Mouse (Mus musculus) c-Kit-negative CD71-positive TER-119-positive erythroid progenitor cells, embryonic 14.5 days (primary cell): ENCODE measurements around the gene Runx2.

ENCODE experiments used
- DNase-seq: peaks from one replicate; pipeline ENCODE4 v3.0.0-alpha.2; 2013; ENCODE audit warnings: low read depth, low spot score

Gene Runx2

DNA sequence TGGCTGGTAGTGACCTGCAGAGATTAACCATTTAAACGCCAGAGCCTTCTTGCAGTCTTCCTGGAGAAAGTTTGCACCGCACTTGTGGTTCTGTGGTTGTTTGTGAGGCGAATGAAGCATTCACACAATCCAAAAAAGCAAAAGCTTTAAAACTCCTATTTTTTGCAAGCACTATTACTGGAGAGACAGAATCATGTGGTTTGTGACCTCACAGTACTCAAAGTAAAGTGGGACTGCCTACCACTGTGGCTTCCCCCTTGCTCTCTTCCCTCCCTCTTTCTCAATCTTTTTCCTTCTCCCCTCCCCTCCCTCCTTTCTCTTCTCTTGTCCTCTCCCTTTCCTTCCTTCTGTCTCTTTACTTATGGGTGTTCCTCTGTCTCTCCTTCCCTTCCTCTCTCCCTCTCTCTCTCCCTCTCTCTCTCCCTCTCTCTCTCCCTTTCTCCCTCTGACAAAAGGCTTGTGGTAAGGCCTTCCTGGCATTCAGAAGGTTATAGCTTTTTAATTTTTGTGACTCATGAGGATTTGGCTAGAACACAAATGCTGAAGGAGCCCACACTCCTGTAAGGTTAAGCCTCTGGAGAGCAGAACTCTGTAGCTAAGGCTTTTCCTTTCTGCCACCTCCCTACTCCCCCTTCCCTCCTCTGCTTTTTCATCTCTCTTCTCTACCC, at the start of gene Runx2:
Gene Runx2 (minus strand): TSS at position 290 of the 668 bp plus-strand sequence.
- DNase-seq: no peak

DNA sequence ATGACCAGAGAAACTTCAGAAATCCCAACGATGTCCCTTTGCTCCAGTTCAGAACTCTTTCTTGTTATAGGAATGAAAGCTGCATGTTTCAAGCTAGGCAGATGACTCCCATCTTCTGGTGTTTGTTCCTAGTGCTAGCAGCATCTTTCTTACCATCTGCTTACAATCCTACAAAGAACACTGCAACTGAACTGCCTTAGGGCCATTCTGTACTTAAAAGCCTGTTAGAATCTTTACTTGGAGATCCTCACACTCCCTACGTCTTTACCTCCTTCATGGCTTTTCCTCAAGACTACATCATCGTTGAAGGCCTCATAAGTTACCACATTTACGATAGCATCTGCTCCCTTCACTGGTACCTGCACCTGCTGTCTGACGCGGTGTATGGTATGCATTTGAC, 48.6 kb upstream of the Runx2 start:
- DNase-seq: no peak

DNA sequence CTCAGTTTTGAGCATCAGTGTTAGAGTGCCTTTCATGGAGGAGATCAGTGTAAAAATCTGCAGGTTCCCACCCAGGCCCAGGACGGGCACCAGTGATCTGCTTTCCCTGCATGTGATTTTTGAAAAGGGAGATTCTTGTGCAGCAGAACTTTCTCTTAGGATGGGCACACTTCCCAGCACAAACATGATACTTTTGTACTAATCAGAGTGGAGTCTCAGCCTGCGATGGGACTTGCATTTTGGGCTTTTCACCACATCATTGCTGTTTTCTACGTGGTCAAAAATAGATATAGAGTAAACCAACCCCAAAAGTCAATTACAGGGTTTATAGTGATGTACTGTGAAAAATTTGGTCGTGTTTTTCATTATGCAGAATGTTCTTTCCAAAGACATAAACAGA, 27.6 kb upstream of the Runx2 start:
- no peak for DNase-seq

DNA sequence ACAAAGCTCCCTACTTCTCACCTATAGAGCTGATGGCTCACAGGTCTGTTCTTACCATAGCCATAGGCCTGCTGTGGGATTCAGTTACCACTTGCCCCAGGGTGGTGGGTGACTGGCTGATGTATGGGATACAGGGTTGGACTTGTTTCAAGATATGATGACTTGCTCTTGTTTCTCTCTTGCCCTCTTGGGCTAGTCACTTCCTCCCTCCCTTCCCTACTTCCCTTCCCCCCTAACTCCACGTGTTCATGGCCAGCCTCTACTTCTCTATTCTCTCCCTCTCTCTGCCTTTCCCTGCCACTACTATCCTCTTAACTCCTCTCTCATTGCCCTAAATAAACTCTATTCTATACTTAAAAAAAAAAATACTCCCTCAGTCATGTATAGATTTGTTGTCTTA, 16.6 kb upstream of the Runx2 start:
- no peak for DNase-seq

DNA sequence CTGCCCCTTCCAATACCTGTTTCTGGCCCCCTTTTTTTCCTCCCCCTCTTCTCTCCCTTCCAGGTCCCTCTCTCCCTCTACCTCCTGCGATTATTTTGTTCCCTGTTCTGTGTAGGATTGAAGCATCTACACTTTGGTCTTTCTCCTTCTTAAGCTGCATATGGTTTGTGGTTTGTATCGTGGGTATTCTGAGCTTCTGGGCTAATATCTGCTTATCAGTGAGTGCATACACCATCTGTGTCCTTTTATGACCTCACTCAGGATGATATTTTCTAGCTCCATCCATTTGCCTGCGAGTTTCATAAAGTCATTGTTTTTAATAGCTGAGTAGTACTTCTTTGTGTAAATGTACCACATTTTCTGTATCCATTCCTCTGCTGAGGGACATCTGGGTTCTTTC, 15.0 kb upstream of the Runx2 start:
- DNase-seq: peak; percentile 29

DNA sequence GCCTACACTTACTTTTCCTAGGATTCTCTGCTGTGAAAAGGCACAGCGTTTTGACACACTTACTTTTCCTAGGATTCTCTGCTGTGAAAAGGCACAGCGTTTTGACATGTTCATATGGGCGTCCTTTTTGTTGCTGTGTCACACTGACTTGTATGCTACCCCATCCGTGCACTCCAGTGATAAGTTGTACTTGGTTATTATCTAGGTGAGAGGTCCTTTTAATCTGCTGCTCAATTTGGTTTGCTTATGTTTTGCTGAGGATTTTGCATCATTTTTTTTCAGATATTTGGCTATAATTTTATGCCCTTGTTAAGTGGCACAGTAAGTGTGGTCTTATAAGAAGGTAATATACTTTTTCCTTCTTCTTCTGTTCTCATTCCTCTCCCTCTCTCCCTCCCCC, 13.4 kb upstream of the Runx2 start:
- peak; percentile 64 for DNase-seq

DNA sequence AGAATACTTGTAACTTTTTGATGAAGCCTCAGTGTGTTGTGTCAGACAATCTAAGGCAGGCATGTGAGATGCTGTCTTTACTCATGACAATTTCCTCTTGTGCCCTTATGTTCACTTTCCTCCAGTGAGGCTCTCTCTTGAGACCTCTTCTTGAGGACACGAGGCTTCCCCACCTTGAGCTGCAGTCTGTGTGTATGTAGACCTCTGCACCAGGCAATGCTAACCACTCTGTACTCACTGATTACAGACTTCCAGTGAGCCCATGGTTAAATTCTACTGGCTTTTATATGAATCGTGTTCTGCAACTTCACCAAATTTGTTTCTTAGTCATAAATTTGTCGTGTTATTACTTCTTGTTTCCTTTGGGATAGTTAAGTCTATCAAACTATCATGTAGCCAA, 12.5 kb upstream of the Runx2 start:
- peak; percentile 42 for DNase-seq

DNA sequence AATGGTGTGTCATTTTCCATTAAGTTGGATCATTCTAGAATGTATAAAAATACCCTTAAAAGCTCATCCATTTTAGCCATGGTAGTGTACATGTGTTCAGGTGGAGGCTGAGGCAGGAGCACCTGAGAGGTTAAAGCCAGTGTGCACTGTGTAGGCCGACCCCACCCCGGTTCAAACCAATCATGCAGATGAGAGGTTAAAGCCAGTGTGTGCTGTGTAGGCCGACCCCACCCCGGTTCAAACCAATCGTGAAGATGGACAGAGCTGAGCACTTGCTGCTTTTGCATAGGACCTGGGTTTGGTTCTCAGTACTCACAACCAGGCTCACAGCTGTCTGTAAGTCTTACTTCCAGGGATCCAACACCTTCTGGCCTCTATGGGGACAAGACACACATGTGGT, 7.3 kb upstream of the Runx2 start:
- DNase-seq: no peak

DNA sequence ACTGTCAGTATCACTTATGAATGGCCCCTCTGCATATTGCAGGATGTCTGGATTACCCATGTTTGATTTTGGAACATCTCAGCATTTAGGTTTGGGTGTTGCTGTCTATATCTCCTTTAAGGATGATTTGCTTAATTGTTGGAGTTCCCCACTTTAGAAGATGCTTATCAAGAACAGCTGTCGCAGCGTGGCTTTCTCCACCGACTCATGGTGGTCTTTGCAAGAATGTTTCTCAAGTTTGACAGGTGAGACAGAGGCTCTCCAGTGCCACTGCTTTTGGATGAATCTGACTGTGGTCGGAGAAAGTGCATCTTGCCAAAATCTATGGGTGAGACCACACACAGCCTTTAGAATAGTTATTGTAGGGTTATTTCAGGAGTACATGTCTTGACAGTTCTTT, 5.2 kb upstream of the Runx2 start:
- no peak for DNase-seq

DNA sequence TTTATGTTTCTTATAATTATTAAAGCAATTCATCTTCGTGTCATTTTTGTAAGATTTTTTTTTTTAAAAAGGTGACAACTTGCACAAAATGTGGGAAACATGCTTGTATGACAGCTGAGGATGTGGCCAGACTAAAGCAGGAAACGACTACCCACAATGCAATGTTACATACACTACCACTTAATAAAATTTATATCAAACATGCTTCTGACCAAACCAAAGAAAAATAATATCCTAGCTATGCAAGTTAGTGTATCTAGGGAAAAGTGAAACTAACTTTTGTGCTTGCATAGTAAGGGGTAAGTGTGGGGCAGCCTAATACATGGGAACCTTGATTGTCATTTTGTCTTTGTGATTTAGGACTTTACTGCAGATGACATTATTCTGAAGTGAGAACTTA, 4.2 kb upstream of the Runx2 start:
- no peak for DNase-seq

DNA sequence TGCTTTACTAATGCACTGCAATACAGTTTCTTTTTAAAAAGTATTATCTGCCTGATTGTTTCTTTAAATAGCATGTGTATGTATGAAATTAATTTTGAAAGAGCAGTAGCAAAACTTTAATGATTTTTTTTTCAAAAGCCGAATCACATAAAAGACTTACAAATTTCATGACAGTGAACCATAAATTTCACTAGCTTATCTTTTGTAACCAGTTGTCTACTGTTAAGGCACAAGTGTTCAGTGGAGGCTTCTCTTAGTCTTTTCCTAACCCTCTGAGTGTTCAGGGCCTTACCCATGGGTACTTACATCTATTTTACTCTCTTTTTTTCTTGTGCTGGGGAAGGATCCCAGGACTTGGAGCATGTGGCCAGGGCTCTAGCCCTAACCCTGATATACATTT, 7.6 kb downstream of the Runx2 start:
- no peak for DNase-seq

DNA sequence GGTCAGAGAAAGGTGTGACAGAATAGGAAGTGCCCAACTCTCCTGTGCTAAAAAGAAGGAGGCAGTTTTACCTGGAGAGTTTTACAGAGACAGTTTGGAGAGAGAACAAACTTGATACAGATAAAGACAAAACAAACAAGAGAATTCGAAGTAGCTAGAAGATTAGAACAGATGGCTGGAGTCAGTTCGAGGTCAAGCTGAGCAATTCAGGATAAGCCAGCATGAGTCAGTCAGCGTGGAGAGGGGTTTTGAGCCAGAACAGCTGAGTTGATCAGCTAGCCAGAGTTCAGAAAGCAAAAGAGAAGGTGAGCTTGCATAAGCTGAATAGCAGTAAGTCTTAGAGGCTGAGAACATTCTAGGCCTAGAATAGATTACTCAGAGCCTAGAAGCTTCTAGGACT, 17.3 kb downstream of the Runx2 start:
- no peak for DNase-seq

DNA sequence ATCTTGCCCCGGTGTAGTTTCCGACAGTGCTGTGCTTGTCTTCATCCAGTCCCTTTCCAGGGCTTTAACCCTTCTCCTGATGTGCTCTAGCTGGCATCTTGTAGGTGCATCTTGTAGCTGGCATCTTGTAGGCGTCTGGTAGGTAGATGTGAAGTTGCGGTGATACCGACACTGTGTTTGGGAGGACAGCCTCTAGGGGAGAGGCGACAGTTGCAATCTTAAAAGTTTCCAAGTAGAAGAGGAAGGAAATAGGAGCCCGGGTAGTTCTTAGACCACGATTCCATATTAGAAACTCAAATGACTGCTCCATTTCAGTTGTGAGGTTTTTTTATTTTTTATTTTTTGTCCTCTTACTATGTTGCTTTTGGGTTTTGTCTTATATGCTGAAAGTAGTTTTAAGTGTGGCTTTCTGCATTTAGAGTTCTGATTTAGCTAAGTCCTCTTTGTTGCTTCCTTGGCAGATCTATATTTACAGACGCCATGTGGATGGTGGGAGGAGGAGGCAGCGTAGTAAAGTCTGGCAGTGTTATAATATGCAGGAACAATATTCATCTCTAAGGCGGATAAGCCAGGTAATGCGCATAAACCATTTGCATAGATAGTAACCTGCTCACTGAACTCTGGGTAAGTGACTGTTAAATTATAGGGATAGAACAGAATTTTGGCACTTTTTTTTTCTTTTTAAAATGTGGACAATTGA, 22.2 kb downstream of the Runx2 start:
- DNase-seq: no peak

DNA sequence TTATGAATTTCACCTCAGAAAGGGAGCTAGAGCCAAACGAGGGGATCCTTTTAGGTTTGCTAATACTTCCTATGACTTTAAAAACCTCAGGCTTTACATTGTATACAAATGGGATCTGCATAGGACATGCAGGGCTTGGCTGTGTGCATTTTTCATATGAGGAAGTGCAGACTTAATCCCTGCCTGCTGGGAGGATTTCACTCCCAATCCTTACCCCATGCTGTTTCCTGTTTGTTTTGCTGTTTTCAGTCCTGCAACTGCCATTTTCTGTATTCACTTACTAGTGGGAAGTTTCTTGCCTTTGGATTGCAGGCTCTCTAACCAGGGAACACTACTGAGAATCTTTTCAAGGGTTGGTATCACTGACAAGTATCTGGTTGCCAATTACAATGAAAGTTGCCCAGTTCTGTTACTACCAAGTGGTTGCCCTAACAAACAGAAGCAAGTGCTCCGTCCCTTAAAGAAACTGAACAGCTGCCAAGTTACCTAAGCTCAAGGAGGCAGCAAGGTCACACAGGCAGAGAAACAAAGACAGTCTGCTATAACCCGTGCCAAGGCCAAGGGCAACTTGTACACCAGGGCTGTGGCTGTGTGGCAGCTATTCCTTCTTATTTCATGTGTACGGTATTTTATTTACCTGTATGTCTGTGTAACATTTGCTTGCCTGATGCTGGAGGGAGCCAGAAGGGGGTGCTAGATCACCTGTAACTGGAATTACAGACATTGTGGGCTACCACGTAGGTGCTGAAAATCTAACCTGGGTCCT, 25.4 kb downstream of the Runx2 start:
- no peak for DNase-seq

DNA sequence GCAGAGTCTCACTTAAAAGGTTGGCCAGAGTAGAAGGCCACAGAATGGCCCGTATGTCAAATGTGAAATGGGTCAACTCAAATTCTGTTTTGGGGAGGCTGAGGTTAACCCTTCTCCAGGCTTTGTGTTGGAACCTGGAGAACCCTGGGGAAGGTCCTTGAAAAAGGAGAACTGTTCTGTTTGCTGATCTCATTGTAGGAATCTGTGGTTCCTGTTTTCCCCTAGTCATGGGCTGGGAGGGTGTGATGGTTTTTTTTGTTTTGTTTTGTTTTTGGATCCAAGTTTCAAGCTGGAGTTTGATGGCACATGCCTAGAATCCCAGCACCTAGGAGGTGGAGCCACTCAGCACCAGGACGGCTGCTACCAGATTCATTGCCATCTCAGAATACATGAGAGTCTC, 31.5 kb downstream of the Runx2 start:
- no peak for DNase-seq

DNA sequence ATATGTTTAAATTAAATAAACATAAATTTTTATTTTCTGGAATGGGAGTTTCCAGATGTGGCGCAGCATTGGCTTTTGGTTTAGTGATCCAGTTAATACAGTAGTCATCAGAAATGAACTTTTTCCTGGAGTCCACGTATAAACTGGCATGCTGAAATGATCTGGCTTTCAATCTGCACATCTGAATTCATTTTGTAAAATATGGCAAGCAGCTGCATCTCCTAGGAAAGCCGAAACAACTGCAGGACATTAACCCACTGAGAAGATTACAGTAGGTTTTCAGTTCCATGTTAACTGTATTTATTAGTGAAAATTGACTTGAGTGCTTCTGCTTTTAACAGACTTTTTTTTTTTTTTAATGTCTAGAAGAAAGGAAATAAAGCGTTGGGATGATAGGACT, 32.2 kb downstream of the Runx2 start:
- no peak for DNase-seq

DNA sequence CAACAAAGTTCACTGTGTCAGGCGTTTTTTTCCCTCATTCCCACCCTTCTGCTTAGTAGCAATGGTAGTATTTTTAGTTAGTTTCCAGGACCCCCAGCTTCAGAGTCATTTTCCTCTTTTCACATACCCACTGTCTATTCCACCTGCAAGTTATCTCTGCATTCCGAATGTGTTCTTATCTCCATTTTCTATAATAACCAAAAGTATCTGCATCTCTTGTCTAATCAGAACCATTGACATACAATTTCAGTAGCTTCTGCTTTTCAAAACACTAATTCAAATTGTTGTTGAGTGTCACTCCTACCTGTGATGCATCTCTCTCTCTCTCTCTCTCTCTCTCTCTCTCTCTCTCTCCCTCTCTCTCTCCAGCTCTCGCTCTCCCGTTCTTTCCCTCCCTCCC, 34.2 kb downstream of the Runx2 start:
- DNase-seq: no peak

DNA sequence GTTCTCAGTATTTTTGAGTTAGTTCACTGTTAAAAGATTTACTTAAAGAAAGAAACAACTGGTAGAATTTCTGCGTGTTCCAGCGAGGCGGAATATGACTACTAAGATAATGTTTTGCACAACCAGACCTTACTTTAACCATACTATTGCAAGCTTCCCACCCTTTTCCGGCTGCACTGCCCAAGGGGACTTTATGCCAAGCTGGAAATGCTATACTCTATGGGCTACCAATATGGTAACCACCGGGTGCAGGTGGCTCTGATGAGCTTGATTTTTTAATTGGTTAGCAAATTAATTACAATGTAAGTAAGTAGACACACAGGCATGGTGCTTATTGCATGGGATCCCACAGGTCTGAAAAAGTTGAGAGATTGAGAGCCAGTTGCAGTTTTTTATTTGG, 36.5 kb downstream of the Runx2 start:
- DNase-seq: no peak

DNA sequence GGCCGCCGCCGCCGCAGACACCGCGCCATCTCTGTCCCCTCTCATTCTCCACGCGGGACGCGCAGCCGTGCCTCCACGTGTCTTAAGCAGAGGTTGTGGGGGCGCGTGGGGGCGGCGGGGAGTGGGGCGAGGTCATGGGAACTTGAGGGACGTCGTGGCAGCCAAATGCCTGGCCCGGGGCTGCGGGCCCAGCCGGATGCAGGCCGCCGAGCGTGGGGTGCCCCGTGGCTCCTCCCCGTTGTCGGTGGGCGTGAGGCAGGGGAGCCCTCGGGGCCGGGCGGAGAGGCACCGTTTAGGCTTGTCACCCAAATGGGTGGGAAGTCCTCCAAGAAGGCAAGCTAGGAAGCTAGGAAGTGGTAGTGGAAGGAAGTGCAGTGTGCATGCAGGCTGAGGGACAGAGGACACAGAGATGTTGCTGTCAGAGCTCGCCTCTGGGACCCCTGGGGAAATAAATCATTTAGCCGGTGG, 37.2 kb downstream of the Runx2 start:
- peak; percentile 25 for DNase-seq

DNA sequence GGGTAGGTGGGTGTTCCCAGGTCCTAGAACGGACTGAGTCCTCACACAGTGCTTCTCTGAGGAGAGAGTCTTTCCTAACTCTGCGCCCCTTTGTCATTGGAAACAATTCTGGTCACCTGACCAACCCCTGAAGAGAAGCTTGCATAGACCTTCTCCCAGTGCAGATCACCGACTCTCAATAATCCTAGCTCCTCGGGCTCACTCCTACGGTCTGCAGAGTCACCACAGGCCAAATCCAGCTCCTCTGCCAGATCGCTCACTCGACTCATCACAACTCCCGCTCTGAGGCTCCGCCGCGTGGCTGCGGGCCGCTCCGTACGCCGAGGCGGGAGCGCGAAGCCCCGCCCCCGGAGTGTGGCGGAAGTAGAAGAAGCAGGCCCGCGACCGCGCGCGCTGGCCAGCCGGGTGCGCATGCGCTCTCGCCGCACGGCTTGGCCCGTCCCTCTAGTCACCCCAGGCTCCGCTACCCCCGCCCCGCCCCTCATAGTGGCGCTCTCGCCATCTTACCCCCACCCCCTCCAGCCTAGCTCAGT, 37.8 kb downstream of the Runx2 start, which contains the start of gene Supt3:
Gene Supt3 (plus strand): TSS at position 415 of the 533 bp plus-strand sequence.
- peak; percentile 91 for DNase-seq

DNA sequence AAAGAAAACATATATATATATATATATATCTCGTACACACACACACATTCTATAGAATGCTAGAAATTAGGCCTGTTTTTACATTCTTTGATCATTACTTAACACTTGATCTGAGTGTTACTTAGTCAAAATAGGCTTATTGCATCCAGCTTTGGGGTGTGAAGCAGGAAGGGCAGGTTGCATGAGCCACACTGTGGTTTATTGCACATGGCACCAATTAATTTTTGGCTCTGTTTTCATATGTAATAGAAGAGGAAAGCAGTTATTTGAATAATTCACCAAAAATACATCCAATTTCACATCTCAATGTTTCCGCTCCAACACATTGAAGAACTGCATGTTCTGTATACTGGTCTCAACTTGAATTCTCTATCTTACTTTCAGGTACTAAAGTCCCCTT, 42.0 kb downstream of the Runx2 start:
- DNase-seq: no peak

DNA sequence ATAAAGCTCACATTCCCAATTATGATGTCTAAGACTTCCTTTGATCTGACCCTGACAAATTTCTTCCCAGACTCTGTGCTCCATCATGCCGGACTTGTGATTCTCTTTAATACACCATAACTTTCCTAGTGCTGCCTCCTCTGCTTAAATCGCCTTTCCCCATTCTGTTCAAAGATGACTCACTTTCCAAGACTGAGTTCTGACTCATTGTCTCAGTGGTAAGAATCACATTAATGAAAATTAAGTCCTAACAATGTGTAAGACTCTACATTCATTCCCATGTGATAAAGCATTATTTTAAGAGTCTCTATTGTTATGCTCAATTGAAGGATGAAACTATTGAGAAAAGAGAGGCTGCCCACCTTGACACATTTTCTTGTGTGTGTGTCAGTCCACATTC, 43.7 kb downstream of the Runx2 start:
- no peak for DNase-seq
